Mouse (Mus musculus) spleen, adult 2 months (tissue): ENCODE results near the gene Rtl10. TPM values are rescaled to one million over a fixed set of nuclear protein-coding genes. Genes with fewer than 3 reads are reported as not detected.

ENCODE experiments used
- DNase-seq, 2 experiments: peaks; one replicate each; pipeline versions ENCODE4 v3.0.0 to v3.0.0-alpha.2; 2012 to 2021; ENCODE audit warnings: low spot score in 2 of 2, low read depth in 1 of 2
- H3K27ac ChIP-seq: fragments of 200-500 bp; 2 replicates; pipeline ENCODE4 v1.5.1; 2012; ENCODE audit warnings: low read length, inconsistent platforms; ENCODE audit not compliant: insufficient read depth
- H3K27me3 ChIP-seq: fragments of 200-500 bp; 2 replicates; pipeline ENCODE4 v1.6.1; 2012; ENCODE audit warnings: mild to moderate bottlenecking, moderate library complexity, low read length, inconsistent platforms; ENCODE audit not compliant: control insufficient read depth, insufficient read depth
- H3K36me3 ChIP-seq: fragments of 200-500 bp; 2 replicates; pipeline ENCODE4 v1.6.1; 2012; ENCODE audit warnings: mild to moderate bottlenecking, low read length, inconsistent platforms; ENCODE audit not compliant: control insufficient read depth, insufficient read depth
- H3K4me1 ChIP-seq: fragments of 200-500 bp; 2 replicates; pipeline ENCODE4 v1.6.1; 2011; ENCODE audit warnings: inconsistent platforms; ENCODE audit not compliant: control insufficient read depth, insufficient read depth, insufficient read length
- H3K4me3 ChIP-seq: fragments of 200-500 bp; 2 replicates; pipeline ENCODE4 v1.5.1; 2011; ENCODE audit warnings: mild to moderate bottlenecking, inconsistent platforms; ENCODE audit not compliant: insufficient read depth, insufficient read length; ENCODE audit errors: extremely low read depth
- CTCF ChIP-seq: fragments of 200-500 bp; IDR thresholded peaks from 2 replicates; pipeline ENCODE4 v1.5.1; 2011; ENCODE audit warnings: mild to moderate bottlenecking, inconsistent platforms; ENCODE audit not compliant: insufficient read depth, insufficient read length, insufficient replicate concordance; ENCODE audit errors: extremely low read depth
- POLR2A ChIP-seq: fragments of 200-500 bp; IDR thresholded peaks from 2 replicates; pipeline ENCODE4 v1.6.1; 2011; ENCODE audit warnings: low read depth, low read length, inconsistent platforms
- WGBS: fragments of 180-500 bp; shearing (Covaris S2); methylation state at CpG from one replicate; pipeline ENCODE4 v1.1.7; 2018; 5-methylcytosine and 5-hydroxymethylcytosine counted together
- polyA plus RNA-seq: library from polyadenylated mRNA; depleted of rRNA; stranded (reverse); fragments of >200 nt; gene quantifications from 2 replicates; pipeline ENCODE4 v1.2.3, GENCODE M21; 2012

Rtl10 gene
- polyA plus RNA-seq, 1 experiment = 6.2 TPM

- H3K36me3 ChIP-seq = peaks cover 4% of the 10 kb centered on the region
Observed at GRCm38 (mm10) chr16:18480933-18481485, 17.7 kb upstream of the Rtl10 start.

GRCm38 (mm10) chr16:18482431-18482830 is 16.3 kb upstream of the Rtl10 start:
- WGBS = 96% methylated on average over 3 of the region's 3 CpGs
- no peak overlapping the region for H3K4me3 ChIP-seq
- no peak for TF ChIP-seq CTCF
- TF ChIP-seq POLR2A = no peak
- H3K27ac ChIP-seq = no peak overlapping the region
- H3K27me3 ChIP-seq = no peaks in the 10 kb centered on the region
- H3K4me1 ChIP-seq = no peaks in the 10 kb centered on the region
- DNase-seq = no peak
- H3K36me3 ChIP-seq = peaks cover 3% of the 10 kb centered on the region

More at GRCm38 (mm10) chr16:18480933-18481485, 17.7 kb upstream of the Rtl10 start:
- Histone ChIP-seq H3K4me3 (no peak overlapping the region), H3K27me3 (no peaks in the 10 kb centered on the region), H3K27ac (no peak overlapping the region), H3K4me1 (no peaks in the 10 kb centered on the region)
- DNase-seq = no peak
- TF ChIP-seq POLR2A (no peak), CTCF (no peak)
- WGBS = 73% methylated on average over 4 of the region's 4 CpGs

GRCm38 (mm10) chr16:18483839-18484238 is 14.9 kb upstream of the Rtl10 start:
- no peaks in the 10 kb centered on the region for H3K27me3 ChIP-seq
- no peaks in the 10 kb centered on the region for H3K4me1 ChIP-seq
- TF ChIP-seq POLR2A (no peak), CTCF (no peak)
- H3K27ac ChIP-seq = no peak overlapping the region
- 90% methylated on average over 5 of the region's 5 CpGs for WGBS
- H3K4me3 ChIP-seq = no peak overlapping the region
- DNase-seq = no peak
- no peaks in the 10 kb centered on the region; the same call in 1 of the 2 replicates for H3K36me3 ChIP-seq

- no peaks in the 10 kb centered on the region for H3K27me3 ChIP-seq
- H3K36me3 ChIP-seq = no peaks in the 10 kb centered on the region; the same call in 1 of the 2 replicates
- H3K4me3 ChIP-seq = no peak overlapping the region
- H3K27ac ChIP-seq = no peak overlapping the region
- 85% methylated on average over 4 of the region's 4 CpGs for WGBS
- H3K4me1 ChIP-seq = no peaks in the 10 kb centered on the region
- no peak for DNase-seq
- TF ChIP-seq POLR2A (no peak), CTCF (no peak)
Observed at GRCm38 (mm10) chr16:18484386-18484785, 14.3 kb upstream of the Rtl10 start.

- H3K36me3 ChIP-seq = no peaks in the 10 kb centered on the region; the same call in 1 of the 2 replicates
- H3K4me3 ChIP-seq = no peak overlapping the region
- no peak for TF ChIP-seq POLR2A
- no peak for TF ChIP-seq CTCF
- 93% methylated on average over 5 of the region's 5 CpGs for WGBS
- no peak for DNase-seq
- no peaks in the 10 kb centered on the region for H3K27me3 ChIP-seq
- H3K4me1 ChIP-seq = no peaks in the 10 kb centered on the region
- H3K27ac ChIP-seq = no peak overlapping the region
Observed at GRCm38 (mm10) chr16:18484794-18485435, 13.8 kb upstream of the Rtl10 start.

- DNase-seq = no peak
- Histone ChIP-seq H3K4me3 (no peak overlapping the region), H3K27me3 (no peaks in the 10 kb centered on the region), H3K27ac (no peak overlapping the region), H3K4me1 (no peaks in the 10 kb centered on the region), H3K36me3 (no peaks in the 10 kb centered on the region; the same call in 1 of the 2 replicates)
- no peak for TF ChIP-seq POLR2A
- TF ChIP-seq CTCF = no peak
- WGBS = 94% methylated on average over 2 of the region's 2 CpGs
Observed at GRCm38 (mm10) chr16:18486126-18486525, 12.6 kb upstream of the Rtl10 start.

GRCm38 (mm10) chr16:18490281-18490680 is 8.4 kb upstream of the Rtl10 start:
- Histone ChIP-seq H3K27me3 (no peaks in the 10 kb centered on the region), H3K4me1 (no peaks in the 10 kb centered on the region), H3K4me3 (no peak overlapping the region), H3K36me3 (no peaks in the 10 kb centered on the region; the same call in 1 of the 2 replicates), H3K27ac (no peak overlapping the region)
- DNase-seq = no peak
- WGBS = 99% methylated on average over 3 of the region's 3 CpGs
- TF ChIP-seq POLR2A (no peak), CTCF (no peak)
